Mouse (Mus musculus): Measurements from ENCODE around the gene Eid2. TPM values are rescaled to one million over a fixed set of nuclear protein-coding genes. Genes with fewer than 3 reads are reported as not detected.

Eid2 gene
- polyA plus RNA-seq, 1 experiment: 2.4 TPM

DNA sequence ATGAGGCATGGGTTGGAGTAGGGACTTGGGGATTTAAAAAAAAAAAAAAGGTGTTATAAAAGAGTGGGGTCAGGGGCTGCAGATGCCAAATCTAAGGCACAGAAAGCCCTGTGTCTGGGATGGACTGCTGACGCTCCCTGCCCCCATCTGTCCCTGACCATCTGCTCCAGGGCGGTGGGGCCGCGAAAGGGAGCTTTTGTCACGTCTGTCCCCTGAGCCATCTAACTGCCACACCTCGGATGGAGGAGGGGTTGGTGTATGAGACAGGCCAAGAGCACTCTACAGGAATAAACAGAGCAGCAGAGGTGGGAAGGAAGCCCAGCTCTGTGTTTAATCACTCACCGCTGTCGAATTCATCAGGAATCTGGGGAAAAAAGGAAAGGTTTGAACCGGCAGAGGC is 42.1 kb downstream of the Eid2 start:
- Histone ChIP-seq H3K4me3 (ENCODE audit: extremely low read depth, insufficient read depth, insufficient read length) (no peak overlapping the region), H3K27me3 (ENCODE audit: control insufficient read depth, insufficient read depth, low read length) (no peaks in the 10 kb centered on the region), H3K36me3 (ENCODE audit: control insufficient read depth, insufficient read depth, low read length) (peaks cover 25% of the 10 kb centered on the region), H3K27ac (ENCODE audit: insufficient read depth, low read length) (no peak overlapping the region), H3K4me1 (ENCODE audit: control insufficient read depth, insufficient read depth, insufficient read length) (peaks cover 4% of the 10 kb centered on the region; the same call in 1 of the 2 replicates)
- TF ChIP-seq POLR2A (IDR thresholded peaks at IDR 0.05; ENCODE audit: low read depth, low read length) (no peak), CTCF (IDR thresholded peaks at IDR 0.05; ENCODE audit: extremely low read depth, insufficient read depth, insufficient read length, insufficient replicate concordance) (no peak)
- no peak for DNase-seq (ENCODE audit: low read depth in 1 of 2, low spot score in 2 of 2)
- 88% methylated on average over 9 of the region's 9 CpGs for WGBS

DNA sequence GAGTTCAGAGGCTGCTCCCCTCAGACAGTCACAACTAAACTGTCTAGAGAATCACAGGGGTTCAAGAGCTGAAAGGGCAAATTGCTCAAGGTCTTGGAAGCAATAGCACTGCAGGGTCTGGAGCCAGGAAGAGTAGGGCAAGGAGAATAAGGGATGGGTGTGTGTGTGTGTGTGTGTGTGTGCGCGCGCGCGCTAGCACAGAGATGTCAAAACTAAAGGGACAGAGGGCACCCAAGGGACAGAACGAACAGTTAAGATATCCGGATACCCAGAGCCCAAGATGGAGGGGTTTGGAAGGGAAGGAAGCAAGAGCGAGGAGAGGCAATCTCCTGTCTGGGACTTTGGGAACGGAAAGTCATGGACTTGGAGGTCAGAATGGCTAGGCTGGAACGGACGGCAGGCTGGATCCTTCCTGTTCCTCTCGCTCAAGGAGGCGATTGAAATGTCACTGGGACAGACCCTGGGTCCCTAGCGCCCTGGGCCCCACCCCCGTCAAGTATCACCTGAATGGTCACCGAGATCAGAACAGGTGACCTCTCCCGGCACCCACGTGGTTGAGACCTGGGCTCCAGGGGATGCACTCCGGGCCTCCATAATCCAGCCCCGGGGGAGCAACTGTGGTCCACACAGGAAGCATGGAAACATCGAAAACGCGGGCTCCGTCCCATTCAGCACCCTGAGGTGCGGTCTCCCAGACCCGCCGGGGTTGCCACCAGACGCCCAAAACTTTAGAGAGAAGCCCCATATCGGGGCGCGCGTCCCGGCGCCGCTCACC is 43.7 kb downstream of the Eid2 start:
- peak overlapping the region; percentile 73 for H3K4me3 ChIP-seq (ENCODE audit: extremely low read depth, insufficient read depth, insufficient read length)
- DNase-seq (ENCODE audit: low read depth in 1 of 2, low spot score in 2 of 2): no peak
- H3K4me1 ChIP-seq (ENCODE audit: control insufficient read depth, insufficient read depth, insufficient read length): peaks cover 4% of the 10 kb centered on the region; the same call in 1 of the 2 replicates
- H3K27me3 ChIP-seq (ENCODE audit: control insufficient read depth, insufficient read depth, low read length): no peaks in the 10 kb centered on the region
- WGBS: 5% methylated on average over 35 of the region's 35 CpGs
- peaks cover 31% of the 10 kb centered on the region for H3K36me3 ChIP-seq (ENCODE audit: control insufficient read depth, insufficient read depth, low read length)
- TF ChIP-seq CTCF (IDR thresholded peaks at IDR 0.05; ENCODE audit: extremely low read depth, insufficient read depth, insufficient read length, insufficient replicate concordance) (no peak), POLR2A (IDR thresholded peaks at IDR 0.05; ENCODE audit: low read depth, low read length) (no peak)
- H3K27ac ChIP-seq (ENCODE audit: insufficient read depth, low read length): no peak overlapping the region

DNA sequence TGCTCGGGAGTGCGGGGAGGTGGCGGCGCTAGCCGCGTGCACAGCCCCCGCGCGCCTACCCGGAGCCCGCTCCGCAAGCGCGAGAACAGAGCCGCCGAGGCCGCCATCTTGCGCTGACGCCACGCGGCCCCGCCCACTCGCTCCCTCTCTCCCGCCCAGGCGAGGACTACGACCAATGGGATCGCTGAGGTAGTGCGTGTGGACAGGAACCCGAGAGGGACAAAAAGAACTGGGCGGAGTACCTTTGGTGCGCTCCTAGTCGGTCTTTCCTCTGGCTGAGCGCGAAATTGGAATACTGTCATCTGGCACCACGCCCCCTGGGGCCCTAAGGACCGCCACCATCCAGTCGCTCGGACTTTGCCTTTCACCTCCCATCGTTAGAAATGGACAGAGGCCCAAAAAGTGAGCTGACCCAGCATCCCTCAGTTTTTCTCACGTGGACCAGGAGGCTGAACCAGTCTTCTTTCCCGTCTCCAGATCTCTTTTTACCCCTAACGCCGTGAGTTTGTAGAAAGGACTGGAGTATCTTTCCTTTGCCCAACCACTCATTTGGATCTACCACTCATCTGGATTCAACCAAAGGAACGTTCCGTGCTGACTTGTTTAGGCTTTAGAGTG is 44.4 kb downstream of the Eid2 start, which contains the start of gene Timm50:
Timm50 (minus strand) TSS at position 147 of the 618 bp plus-strand sequence.
- Histone ChIP-seq H3K27me3 (ENCODE audit: control insufficient read depth, insufficient read depth, low read length) (no peaks in the 10 kb centered on the region), H3K27ac (ENCODE audit: insufficient read depth, low read length) (no peak within 1 kb of the TSS), H3K36me3 (ENCODE audit: control insufficient read depth, insufficient read depth, low read length) (peaks cover 36% of the 10 kb centered on the region), H3K4me1 (ENCODE audit: control insufficient read depth, insufficient read depth, insufficient read length) (peaks cover 4% of the 10 kb centered on the region; the same call in 1 of the 2 replicates), H3K4me3 (ENCODE audit: extremely low read depth, insufficient read depth, insufficient read length) (peak within 1 kb of the TSS; percentile 77)
- WGBS: under 1% methylated on average over 45 of the region's 45 CpGs
- peak; percentile 85 to 97 for DNase-seq (ENCODE audit: low read depth in 1 of 2, low spot score in 2 of 2)
- no peak for TF ChIP-seq CTCF (IDR thresholded peaks at IDR 0.05; ENCODE audit: extremely low read depth, insufficient read depth, insufficient read length, insufficient replicate concordance)
- TF ChIP-seq POLR2A (IDR thresholded peaks at IDR 0.05; ENCODE audit: low read depth, low read length): no peak

DNA sequence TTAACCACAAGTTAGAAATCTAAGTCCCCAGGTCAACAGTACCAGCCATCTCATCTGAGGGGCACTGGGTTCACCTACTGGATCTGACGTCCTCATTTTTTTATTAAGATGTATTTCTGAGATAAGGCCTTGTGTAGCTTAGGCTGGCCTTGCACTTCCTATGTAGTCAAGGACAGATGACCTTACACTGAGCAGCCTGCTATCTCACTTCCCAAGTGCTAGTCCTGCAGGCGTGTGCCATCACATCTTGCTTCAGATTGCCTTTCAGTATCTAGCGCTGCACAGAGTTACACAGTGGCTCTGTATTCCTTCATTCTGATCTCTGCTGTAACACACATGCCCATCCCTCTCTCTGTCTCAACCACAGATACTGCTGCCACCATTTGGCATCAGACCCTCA is 50.4 kb downstream of the Eid2 start:
- no peak for DNase-seq (ENCODE audit: low read depth in 1 of 2, low spot score in 2 of 2)

DNA sequence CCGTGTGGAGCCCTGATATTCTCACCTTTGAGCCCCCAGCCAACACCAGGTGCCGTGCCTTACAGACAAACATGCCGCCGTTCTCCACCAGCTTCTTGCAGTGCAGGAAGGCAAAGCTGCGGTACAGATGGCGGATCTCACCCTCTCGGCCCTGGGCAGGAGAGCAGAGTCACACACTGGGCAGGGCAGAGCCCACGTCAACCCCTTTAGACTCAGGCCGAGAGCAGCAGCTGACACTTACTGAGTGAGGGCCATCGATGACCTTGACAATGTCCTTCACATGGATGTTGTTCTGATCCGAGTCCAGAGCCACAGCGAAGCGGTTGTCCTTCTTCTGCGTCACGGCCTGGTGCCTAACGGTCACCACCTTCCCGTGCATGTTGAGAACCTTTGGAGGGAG is 51.0 kb downstream of the Eid2 start:
- 95% methylated on average over 17 of the region's 17 CpGs for WGBS
- H3K4me1 ChIP-seq (ENCODE audit: control insufficient read depth, insufficient read depth, insufficient read length): no peaks in the 10 kb centered on the region
- no peaks in the 10 kb centered on the region for H3K27me3 ChIP-seq (ENCODE audit: control insufficient read depth, insufficient read depth, low read length)
- H3K36me3 ChIP-seq (ENCODE audit: control insufficient read depth, insufficient read depth, low read length): peaks cover 66% of the 10 kb centered on the region
- H3K27ac ChIP-seq (ENCODE audit: insufficient read depth, low read length): no peak overlapping the region
- no peak overlapping the region for H3K4me3 ChIP-seq (ENCODE audit: extremely low read depth, insufficient read depth, insufficient read length)
- no peak for TF ChIP-seq POLR2A (IDR thresholded peaks at IDR 0.05; ENCODE audit: low read depth, low read length)
- no peak for TF ChIP-seq CTCF (IDR thresholded peaks at IDR 0.05; ENCODE audit: extremely low read depth, insufficient read depth, insufficient read length, insufficient replicate concordance)
- DNase-seq (ENCODE audit: low read depth in 1 of 2, low spot score in 2 of 2): no peak

More for the DNA sequence above, 50.4 kb downstream of the Eid2 start:
- 85% methylated on average over 3 of the region's 3 CpGs for WGBS
- Histone ChIP-seq H3K27me3 (ENCODE audit: control insufficient read depth, insufficient read depth, low read length) (no peaks in the 10 kb centered on the region), H3K4me1 (ENCODE audit: control insufficient read depth, insufficient read depth, insufficient read length) (no peaks in the 10 kb centered on the region), H3K4me3 (ENCODE audit: extremely low read depth, insufficient read depth, insufficient read length) (no peak overlapping the region), H3K27ac (ENCODE audit: insufficient read depth, low read length) (no peak overlapping the region), H3K36me3 (ENCODE audit: control insufficient read depth, insufficient read depth, low read length) (peaks cover 59% of the 10 kb centered on the region)
- no peak for TF ChIP-seq CTCF (IDR thresholded peaks at IDR 0.05; ENCODE audit: extremely low read depth, insufficient read depth, insufficient read length, insufficient replicate concordance)
- TF ChIP-seq POLR2A (IDR thresholded peaks at IDR 0.05; ENCODE audit: low read depth, low read length): no peak

Other genes starting within 250 kb of the Eid2 start
- 60.4 and 68.1 TPM in 2 replicates for gene Psmc4, start 217.8 kb upstream of the Eid2 start, polyA plus RNA-seq (2012; rRNA removed)
- 0.46 and 1.2 TPM in 2 replicates for gene Fcgbp, start 196.6 kb upstream of the Eid2 start, polyA plus RNA-seq (2012; rRNA removed)
- gene 9530053A07Rik, start 138.4 kb upstream of the Eid2 start, polyA plus RNA-seq (2012; rRNA removed): not detected in 2 replicates
- gene Fbl, start 98.2 kb upstream of the Eid2 start, polyA plus RNA-seq (2012; rRNA removed): 49.5 and 52.2 TPM in 2 replicates
- gene Dyrk1b, start 88.4 kb upstream of the Eid2 start, polyA plus RNA-seq (2012; rRNA removed): 22.4 and 29.4 TPM in 2 replicates
- gene Eid2b, start 9.9 kb downstream of the Eid2 start, polyA plus RNA-seq (2012; rRNA removed): 4.1 and 9.3 TPM in 2 replicates
- gene Selenov, start 23.3 kb downstream of the Eid2 start, polyA plus RNA-seq (2012; rRNA removed): not detected in 2 replicates
- gene Dll3, start 34.4 kb downstream of the Eid2 start, polyA plus RNA-seq (2012; rRNA removed): not detected in 2 replicates
- gene Timm50, start 44.2 kb downstream of the Eid2 start, polyA plus RNA-seq (2012; rRNA removed): 37.9 and 45.7 TPM in 2 replicates
- gene Supt5, start 70.9 kb downstream of the Eid2 start, polyA plus RNA-seq (2012; rRNA removed): 112 and 120 TPM in 2 replicates
- gene Rps16, start 82.8 kb downstream of the Eid2 start, polyA plus RNA-seq (2012; rRNA removed): 1,505 and 1,761 TPM in 2 replicates
- 64.0 and 66.4 TPM in 2 replicates for gene Plekhg2, start 104.7 kb downstream of the Eid2 start, polyA plus RNA-seq (2012; rRNA removed)
- 106 and 138 TPM in 2 replicates for gene Zfp36, start 112.4 kb downstream of the Eid2 start, polyA plus RNA-seq (2012; rRNA removed)
- 26.6 and 31.5 TPM in 2 replicates for gene Med29, start 124.8 kb downstream of the Eid2 start, polyA plus RNA-seq (2012; rRNA removed)
- 85.1 and 88.6 TPM in 2 replicates for gene Paf1, start 125.1 kb downstream of the Eid2 start, polyA plus RNA-seq (2012; rRNA removed)
- 43.1 and 46.2 TPM in 2 replicates for gene Gmfg, start 169.6 kb downstream of the Eid2 start, polyA plus RNA-seq (2012; rRNA removed)
- gene Lrfn1, start 184.1 kb downstream of the Eid2 start, polyA plus RNA-seq (2012; rRNA removed): 2.7 and 3.3 TPM in 2 replicates
- gene Ifnl2, start 242.6 kb downstream of the Eid2 start, polyA plus RNA-seq (2012; rRNA removed): not detected in 2 replicates